Mouse (Mus musculus): Measurements from ENCODE around the gene Ly6g6c.
A peak's percentile ranks its signal among the peaks of the same experiment; 100 is the strongest.
"Not testable (repeated sequence)": the region's sequence is repeated elsewhere in the genome, so short reads cannot be mapped to it uniquely, and the experiment has no call there.

Gene Ly6g6c

DNA sequence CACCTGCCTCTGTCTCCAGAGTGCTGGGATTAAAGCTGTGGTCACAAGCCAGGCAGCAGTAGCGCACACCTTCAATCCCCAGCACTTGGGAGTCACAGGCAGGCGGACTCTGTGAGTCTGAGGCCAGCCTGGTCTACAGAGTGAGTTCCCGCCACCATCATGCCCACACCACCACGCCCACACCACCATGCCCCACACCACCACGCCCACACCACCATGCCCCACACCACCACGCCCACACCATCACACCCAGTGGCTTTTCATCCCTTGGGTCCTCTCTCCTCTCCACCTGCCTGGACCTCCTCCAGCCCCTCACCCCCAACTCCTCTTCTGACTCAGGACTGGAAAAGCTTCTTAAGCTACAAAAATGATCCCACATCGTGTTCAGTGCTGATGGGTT lies 33.3 kb upstream of the Ly6g6c start:
- DNase-seq (ENCODE audit: low spot score) = no peak

DNA sequence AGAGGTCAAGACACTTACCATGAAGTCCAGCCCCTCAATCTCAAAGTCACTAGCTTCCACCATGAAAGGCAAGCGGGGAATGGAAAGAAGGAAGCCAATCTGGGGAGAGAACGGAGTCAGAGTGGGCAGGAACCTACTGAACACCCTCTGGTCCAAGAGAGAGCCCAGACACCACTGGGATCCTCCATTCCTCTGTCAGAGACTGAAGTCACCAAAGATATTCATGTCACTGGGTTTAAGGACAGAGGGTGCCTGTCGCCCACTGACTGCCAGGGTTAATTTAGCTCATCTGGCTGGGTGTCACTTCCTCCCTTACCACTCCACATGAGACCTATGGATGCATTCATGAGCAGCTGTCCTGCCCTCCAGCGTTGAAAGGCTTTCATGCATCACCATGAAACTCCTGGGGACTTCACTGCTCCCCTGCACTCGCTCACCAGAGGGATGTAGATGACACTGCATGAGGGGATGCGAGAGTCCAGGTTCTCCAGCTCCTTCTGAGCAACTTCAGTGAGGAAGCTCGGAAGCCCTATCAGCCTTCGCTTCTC lies 32.8 kb upstream of the Ly6g6c start:
- DNase-seq (ENCODE audit: low spot score) = no peak

DNA sequence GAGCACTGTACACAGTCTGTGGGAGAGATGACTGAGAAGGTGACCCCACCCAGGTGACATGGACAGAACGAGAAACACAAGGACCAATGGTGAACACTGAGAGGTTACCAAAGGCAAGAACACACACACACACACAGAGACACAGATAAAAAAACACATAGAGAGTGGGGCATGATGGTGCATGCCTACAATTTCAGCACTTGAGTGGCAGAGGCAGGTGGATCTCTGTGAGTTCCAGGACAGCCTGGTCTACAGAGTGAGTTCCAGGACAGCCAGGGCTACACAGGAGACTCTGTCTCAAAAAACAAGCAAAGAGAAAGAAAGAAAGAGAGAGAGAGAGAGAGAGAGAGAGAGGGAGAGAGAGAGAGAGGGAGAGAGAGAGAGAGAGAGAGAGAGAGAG lies 31.5 kb upstream of the Ly6g6c start:
- DNase-seq (ENCODE audit: low spot score) = not testable (repeated sequence)

DNA sequence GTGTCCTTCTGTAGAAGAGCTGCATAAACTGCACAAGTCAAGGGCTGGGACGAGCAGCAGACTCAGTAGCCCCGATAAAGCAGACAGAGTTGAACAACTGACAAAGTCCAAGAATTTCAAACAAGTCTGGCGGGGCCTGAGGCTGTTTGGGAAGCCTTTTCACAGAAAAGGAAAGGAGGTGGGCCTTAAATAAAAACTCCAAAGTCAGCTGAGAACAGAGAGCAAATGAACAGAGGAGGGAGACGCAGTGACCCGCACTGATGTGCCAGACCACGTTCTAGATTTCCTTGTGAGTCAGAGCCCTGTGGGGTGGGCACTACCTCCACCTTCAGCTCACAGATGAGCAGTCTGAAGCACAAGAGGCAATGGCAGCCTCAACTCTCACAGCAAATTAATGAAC lies 30.3 kb upstream of the Ly6g6c start:
- DNase-seq (ENCODE audit: low spot score) = no peak

DNA sequence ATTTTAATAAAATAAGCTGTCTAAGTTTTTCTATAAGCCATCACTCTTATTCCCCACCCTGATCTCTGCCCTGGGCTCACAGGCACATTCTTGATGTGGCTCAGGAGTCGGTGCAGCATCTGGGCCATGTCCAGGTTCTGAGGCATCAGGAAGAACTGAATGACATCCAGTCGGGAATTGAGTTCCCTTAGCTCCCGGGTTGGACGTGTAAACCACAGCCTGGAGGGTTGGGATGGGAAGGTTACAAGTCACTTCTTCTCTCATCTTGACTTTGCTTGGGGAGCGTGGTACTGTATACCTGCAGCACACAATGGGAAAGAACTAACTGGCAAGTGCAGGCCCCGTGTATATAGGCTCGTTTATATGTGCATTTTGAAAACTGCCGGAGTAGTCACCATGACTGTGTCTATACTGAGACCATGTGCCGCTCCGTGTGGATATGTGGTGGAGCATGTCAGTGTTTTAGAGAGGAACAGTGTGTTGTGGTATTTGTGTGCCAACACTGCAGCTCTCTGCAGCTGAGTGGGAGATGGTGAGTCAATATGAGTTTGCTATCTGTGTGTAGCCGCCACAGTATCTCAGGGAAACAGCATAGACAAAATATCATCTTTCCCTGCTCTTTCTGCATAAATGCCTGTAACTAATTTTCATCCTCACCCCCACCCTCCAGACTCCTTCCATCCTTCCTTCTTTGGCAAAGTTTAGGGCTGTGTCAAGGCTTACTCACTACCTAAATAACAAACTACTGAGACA lies 25.9 kb upstream of the Ly6g6c start:
- no peak for DNase-seq (ENCODE audit: low spot score)

DNA sequence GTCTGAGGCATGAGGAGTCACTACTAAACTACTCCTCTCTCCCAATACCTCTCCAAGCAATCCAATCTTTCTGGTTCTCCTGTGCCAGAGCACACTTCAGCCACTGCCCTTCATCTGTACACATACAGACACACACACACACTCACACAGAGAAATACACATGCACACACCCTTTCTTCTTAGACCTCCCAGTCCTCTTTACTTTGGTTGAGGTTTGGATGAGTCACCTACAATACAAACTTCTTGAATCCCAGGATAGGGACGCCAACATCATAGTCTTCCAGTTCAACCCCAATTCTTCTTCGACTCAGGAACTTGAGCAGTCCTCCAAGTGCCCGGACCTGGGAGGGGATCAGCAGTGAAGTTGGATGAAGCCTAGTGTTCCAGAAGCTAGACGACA lies 21.4 kb upstream of the Ly6g6c start:
- DNase-seq (ENCODE audit: low spot score) = no peak

DNA sequence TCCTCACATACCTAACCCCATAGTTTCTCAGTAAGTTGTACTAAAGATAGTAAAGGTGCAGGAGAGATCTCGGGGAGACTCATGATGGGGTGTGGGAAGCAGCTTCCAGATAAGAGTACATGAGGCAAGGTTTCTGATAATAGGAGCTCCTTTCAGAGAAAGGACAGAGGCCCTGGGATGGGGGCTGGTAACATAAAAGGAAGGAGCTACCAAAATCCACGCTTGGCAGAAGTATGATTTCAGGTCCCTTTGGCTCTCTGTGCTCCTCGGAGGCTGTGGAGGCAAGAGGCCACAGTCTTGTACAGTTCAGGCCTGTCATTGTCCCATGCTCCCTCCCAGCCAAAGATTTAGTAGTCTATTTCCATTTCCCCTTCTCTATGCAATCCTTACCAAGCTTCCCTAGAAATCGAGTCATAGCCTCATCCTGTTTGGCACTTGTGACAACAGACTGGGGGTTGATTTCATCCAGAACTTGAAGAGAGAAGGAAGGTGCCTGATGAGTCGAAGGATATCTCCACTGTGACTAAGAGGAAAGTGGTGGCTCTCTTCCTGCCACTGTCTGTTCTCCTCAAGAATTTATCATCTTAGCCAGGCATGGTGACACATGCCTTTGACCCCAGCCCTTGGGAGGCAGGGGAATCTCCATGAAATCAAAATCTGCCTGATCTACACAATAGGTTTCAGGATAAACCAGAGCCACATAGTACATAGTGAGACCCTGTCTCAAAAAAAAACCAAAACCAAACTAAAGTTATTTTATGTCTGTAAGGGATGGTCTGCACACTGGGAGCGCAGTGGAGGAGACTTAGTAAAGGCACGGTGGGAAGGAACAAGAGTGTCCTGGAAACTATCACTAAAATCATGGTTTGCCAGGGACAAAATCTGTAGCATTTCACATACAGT lies 20.0 kb upstream of the Ly6g6c start:
- DNase-seq (ENCODE audit: low spot score) = no peak

DNA sequence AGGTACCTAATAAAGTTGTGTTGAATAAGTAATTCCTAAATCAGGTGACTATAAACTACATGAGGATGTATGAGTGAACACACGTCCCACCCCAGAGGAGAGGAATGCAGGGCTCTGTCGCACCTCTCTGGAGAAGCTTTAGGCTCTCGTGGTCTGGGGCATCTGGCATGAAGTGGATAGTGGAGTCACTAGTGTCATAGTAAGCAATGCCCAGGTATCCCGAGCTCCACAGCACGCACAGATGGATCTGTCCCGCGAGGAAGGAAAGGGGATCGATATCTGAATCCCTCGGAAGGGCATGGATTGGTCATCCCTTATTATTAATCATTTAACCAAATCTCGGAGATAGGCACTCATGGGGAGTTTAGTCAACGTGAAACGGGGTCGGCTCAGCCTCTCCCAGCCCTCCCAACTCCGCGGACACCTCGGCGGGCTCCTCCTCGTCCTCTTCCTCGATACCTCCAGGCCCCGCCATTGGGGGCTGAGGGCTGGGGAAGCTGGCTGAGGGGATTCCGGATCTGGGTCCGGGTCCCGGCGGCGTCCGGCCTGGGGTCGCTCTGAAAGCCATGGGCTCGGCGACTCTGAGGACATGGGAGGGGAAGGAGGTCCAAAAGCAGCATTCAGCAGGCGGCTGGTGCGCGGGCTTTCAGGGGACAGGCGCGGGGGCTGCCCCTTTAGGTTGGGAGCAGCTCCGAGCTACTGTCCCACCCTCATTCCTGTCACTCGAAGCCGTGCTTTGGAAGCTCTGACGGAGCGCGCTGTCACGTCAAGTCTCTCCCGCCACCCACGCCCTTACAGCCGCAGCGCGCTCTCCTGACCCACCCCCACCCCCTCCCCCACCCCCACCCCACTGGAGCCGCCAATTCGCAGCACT lies 19.1 kb upstream of the Ly6g6c start:
- no peak for DNase-seq (ENCODE audit: low spot score)

DNA sequence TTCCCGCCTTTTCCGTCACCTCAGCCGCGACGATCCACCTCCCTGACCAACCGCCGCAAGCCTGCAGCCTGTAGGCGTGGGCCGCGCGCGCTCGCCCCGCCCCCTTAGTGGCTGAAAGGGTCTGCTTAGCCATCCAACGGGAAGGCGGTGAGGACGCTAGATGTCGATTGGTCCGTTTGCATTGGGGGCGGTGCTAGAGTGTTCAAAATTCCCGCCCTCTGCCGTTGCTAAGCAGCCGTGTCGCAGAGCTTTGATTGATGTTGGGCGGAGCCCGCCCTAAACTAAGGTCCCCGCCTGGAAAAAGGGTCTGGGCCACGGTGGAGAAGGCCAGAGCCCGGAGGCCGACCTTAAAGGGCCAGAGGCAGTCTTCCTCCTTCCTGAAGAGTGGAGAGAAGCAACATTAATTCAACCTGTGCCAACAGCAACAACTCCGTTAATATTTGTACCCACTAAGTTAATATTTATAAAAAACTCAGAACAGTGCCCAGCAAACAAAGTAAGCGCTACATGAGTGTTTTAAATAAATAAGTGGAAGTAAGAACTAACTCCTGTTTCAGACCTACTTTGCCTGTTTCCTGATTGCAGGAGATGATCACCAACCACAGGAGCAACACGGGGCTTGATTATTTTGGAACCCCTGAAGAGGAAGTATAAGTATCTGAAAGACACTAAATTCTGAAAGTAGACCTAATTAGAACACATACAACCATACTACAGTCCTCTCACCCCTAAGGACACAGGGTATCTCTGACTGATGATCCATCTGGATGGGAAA lies 18.3 kb upstream of the Ly6g6c start, which contains the start of gene Msh5:
Msh5 (minus strand) TSS at position 65 of the 775 bp plus-strand sequence.
- peak; percentile 98 for DNase-seq (ENCODE audit: low spot score)

DNA sequence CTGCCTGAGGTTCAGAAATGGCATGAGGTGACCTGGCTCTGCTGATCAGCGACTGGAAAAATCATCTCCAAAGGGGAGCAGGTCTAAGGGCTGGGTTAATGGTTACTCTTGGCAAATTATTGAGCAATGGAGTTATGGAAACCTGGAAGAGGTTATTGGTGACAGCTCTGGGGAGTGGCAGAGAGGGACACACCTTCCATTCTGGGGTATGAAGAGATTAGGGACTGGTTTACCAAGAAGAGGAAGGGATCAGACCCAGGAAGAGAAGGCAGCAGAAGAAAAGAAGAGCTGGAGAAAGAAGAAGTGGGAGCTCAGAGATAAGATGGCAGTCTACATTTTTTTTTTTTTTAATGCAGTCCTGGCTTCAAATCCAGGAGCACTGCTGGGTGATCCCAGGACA lies 17.5 kb upstream of the Ly6g6c start:
- DNase-seq (ENCODE audit: low spot score) = no peak

DNA sequence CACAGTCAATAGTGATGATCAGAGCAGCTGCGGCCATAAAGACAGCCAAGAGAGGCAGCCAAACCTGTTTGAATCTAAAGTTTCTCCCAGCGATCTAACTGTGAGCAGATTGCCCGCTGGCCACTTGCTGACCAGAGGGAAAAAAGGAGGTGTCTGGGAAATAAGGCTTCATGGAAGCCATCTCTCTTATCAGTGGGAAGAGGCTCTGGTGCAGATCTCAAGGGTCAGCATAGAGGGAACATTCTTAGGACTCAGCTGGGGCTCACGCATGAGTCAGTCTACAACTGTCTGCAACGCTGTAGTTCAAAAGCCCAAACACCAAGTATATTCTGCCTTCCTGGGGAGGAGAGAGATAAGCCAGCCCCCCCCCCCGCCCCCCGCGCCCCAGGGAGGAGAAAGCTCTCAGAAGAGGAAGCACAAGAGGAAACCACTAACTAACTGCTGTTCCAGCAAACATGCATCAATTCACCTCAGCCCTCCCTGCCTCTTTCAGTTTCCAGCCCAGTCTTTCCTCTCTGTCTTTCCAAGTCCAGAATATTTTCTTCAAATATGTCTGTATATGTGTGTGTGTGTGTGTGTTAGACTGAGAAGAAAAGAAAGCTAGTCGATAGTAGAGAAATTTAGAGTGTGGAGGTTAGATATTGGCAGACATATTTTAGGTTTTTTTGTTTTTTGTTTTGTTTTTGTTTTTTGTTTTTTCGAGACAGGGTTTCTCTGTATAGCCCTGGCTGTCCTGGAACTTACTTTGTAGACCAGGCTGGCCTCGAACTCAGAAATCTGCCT lies 16.8 kb upstream of the Ly6g6c start:
- no peak for DNase-seq (ENCODE audit: low spot score)

DNA sequence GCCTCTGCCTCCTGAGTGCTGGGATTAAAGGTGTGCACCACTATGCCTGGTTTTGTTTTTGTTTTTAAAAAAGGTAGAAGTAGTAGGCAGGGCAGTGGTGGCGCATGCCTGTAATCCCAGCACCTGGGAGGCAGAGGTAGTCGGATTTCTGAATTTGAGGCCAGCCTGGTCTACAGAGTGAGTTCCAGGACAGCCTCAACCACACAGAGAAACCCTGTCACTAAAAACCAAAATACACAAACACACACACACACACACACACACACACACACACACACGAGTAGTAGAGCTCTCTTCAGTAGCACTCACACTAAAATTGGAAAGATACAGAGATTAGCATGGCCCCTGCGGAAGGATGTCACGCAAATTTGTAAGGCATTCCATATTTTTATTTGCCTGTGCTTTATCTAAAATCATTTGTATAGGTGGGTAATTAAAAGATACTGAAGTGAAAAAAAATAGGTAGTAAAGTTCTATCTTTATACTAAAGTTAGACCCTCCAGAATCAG lies 16.2 kb upstream of the Ly6g6c start:
- no peak for DNase-seq (ENCODE audit: low spot score)

DNA sequence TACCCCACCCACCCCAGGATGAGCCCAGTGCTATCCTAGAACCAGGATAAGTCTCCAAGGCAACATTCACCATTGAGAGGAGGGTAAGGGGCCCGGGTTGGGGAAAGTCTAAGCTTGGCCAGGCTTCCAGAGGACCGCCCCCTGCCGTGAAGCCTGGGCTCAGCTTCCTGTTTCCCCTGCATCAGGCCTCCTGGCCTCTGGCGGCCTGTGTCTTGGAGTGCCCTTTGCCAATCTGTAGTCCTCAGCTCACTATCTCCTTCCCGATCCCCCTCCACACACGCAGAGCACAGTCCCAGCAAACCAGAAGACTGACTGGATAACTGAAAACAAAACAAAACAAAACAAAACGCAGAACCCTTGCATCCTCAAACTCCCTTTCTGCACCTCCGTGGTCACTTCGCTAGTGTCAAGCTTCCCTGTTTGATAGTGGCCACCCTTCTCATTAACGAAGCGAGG lies 15.6 kb upstream of the Ly6g6c start, which contains the start of gene Clic1:
Clic1 (plus strand) TSS at position 406 of the 456 bp plus-strand sequence.
- peak; percentile 55 for DNase-seq (ENCODE audit: low spot score)

DNA sequence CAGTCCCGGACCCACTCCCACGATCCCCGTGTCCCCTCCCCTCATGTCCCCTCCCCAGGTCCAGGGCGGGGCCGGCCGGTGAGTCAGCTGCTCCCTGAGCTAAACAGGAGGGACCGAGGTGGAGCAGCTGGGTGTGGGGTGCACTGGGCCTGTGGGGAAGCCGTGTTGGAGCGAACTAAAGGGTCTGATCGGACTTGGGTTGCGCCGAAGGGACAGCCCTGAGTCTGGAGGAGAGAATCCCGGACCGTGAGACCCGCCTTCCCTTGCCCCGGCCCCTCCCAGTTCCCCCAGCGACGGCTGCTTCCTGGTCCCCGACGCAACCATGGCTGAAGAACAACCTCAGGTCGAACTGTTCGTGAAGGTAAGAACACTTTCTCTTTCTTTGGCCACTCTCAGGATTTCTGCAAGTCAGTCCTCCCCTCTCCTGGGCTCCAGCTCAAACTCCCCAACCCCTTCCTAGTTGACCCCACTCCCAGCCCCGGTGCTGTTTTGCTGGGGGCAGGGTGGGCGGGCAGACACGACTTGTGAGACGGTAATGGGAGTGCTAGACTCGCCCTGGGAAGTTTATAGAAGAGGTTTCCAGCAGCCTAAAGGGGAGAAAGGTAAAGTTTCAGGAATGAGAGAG lies 14.9 kb upstream of the Ly6g6c start:
- peak; percentile 60 for DNase-seq (ENCODE audit: low spot score)

DNA sequence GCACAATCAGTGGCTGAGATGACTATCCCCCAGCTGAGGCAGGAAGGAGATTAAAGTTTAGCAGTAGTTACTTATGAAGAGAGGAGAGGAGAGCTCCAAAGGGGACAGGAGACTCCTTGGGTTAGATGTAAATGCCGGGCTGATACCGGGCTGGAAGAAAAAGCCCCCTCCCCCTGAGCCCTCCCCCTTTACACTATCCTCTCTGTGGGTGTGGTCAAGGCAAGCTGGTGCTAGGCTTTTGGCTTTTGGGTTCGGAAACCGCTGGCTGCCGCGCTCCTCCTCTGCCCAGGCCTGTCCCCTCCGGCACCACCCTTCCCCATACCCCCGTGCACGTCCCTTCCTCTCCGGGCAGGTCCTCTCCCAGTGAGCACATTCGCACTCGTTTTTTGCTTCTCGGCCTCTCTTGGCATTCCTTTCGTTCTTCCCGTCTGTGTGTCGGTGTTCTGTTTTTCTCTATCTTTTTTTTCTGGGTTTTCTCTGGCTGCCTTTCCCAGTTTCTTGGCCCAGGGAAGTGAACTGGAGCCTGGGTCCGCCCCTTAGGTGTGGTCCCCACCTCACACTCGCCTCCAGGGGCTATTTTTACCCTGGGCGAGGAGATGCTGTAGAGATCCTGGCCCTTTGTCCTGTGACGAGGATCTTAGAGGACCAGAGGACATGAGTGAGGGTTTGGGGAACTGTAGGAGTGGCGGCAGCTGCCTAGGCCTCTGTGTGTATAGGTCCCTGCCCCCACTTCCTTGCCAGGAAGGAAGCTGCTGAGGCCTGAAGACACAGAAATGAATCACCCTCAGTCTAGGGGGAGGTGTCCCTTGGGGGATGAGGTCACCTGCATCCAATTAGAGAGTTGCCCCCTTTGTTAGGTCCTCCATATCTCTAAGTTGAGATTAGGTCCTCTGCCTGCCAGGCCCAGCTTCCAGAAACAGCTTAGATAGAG lies 13.8 kb upstream of the Ly6g6c start:
- DNase-seq (ENCODE audit: low spot score) = peak; percentile 62

DNA sequence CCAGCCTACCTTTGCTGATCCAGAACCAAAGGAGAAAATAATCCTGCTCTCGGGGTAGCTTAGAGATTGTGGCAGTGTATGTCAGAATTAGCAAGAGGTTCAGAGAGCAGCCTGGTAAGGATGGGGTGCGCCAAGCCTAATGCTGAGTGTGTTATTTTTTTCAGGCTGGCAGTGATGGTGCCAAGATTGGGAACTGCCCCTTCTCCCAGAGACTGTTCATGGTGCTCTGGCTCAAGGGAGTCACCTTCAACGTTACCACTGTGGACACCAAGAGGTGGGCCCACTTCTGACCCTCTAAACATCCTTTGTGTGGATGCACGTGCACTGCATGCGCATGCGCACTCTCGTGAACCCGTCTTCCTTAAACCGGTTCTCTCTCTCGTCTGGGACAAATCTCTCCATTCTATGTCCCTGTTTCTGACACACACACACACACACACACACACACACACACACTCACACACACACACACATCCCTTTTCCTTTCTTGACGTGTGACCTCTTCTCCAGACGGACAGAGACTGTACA lies 12.9 kb upstream of the Ly6g6c start:
- no peak for DNase-seq (ENCODE audit: low spot score)

DNA sequence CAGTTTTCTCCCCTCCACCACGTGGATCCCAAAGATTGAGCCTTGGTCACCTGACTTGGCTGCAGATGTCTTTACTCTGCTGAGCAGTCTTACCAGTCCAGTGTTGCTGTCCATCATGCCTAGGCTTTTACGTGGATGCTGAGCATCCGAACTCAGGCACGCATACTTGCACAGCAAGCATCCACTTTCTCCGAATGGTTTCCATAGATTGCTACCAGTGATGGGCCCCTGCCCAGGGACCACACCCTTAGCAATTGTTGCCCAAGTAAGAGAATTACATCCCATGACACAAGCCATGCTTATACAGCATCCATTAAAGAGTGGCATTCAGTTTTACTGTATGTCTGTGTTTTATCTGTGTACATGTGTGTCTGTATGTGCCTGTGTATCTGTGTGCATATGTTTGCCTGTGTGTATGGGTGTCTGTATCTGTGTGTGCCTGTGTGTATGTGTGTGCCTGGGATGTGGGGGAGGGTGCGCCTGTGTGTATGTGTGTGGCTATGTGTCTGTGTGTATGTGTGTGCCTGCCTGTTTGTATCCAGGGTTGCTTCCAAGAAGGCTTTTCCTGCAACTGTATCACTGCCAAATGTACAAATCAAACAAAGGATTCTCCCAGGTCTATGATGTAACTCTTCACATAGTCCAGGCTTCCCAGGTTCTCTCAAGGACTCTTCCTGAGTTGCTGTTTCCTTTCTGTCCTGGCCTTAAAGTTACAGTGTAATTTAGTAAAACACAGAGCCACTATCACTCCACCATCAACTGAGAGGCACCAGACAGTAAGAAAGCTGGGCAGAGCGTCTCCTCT lies 9.3 kb upstream of the Ly6g6c start:
- no peak for DNase-seq (ENCODE audit: low spot score)

Measured in testis, postnatal 14 days (tissue).